Mouse (Mus musculus) thymus, adult 2 months (tissue): Measurements from ENCODE around the gene Pcsk6. TPM values are rescaled to one million over a fixed set of nuclear protein-coding genes. Genes with fewer than 3 reads are reported as not detected.

Experiments
- DNase-seq: peaks from one replicate; pipeline ENCODE4 v3.0.0; 2021
- H3K27ac ChIP-seq: fragments of 200-500 bp; 2 replicates; pipeline ENCODE4 v1.5.1; 2012; ENCODE audit warnings: low read length, control low read depth; ENCODE audit not compliant: control insufficient read depth, insufficient read depth
- H3K27me3 ChIP-seq: fragments of 200-500 bp; 2 replicates; pipeline ENCODE4 v1.6.1; 2012; ENCODE audit warnings: mild to moderate bottlenecking, low read length, moderate library complexity, mixed read lengths; ENCODE audit not compliant: control insufficient read depth, insufficient read depth
- H3K36me3 ChIP-seq: fragments of 200-500 bp; 2 replicates; pipeline ENCODE4 v1.6.1; 2012; ENCODE audit warnings: mild to moderate bottlenecking, low read length, moderate library complexity; ENCODE audit not compliant: control insufficient read depth, insufficient read depth
- H3K4me1 ChIP-seq: fragments of 200-500 bp; replicated peaks from 2 replicates; pipeline ENCODE4 v1.6.1; 2012; ENCODE audit warnings: low read length; ENCODE audit not compliant: control insufficient read depth, insufficient read depth
- H3K4me3 ChIP-seq: fragments of 200-500 bp; 2 replicates; pipeline ENCODE4 v1.5.1; 2012; ENCODE audit warnings: mild to moderate bottlenecking, low read length, control low read depth, moderate library complexity; ENCODE audit not compliant: control insufficient read depth, insufficient read depth
- CTCF ChIP-seq: fragments of 200-500 bp; IDR thresholded peaks from 2 replicates; pipeline ENCODE4 v1.5.1; 2012; ENCODE audit warnings: mild to moderate bottlenecking, control low read depth, low read length, moderate library complexity, borderline replicate concordance; ENCODE audit not compliant: control insufficient read depth, poor library complexity, insufficient read depth; ENCODE audit errors: extremely low read depth
- POLR2A ChIP-seq: fragments of 200-500 bp; IDR thresholded peaks from 2 replicates; pipeline ENCODE4 v1.6.1; 2012; ENCODE audit warnings: mild to moderate bottlenecking, low read length, control low read depth, moderate library complexity; ENCODE audit not compliant: control insufficient read depth, poor library complexity, insufficient read depth; ENCODE audit errors: extremely low read depth
- WGBS: fragments of 180-500 bp; shearing (Covaris S2); methylation state at CpG from one replicate; pipeline ENCODE4 v1.1.7; 2018; 5-methylcytosine and 5-hydroxymethylcytosine counted together
- polyA plus RNA-seq: library from polyadenylated mRNA; depleted of rRNA; stranded (reverse); fragments of >200 nt; gene quantifications from 2 replicates; pipeline ENCODE4 v1.2.3, GENCODE M21; 2012

Pcsk6 gene
- polyA plus RNA-seq, 1 experiment = 4.5 TPM

- DNase-seq = no peak
- Histone ChIP-seq H3K4me1 (no peaks in the 10 kb centered on the region), H3K36me3 (no peaks in the 10 kb centered on the region), H3K4me3 (no peak overlapping the region), H3K27ac (no peak overlapping the region), H3K27me3 (no peaks in the 10 kb centered on the region)
- TF ChIP-seq POLR2A = no peak
- no peak for TF ChIP-seq CTCF
- WGBS = 90% methylated on average over 9 of the region's 9 CpGs
Measured at GRCm38 (mm10) chr7:65879330-65879729, 17.8 kb downstream of the Pcsk6 start.

DNA sequence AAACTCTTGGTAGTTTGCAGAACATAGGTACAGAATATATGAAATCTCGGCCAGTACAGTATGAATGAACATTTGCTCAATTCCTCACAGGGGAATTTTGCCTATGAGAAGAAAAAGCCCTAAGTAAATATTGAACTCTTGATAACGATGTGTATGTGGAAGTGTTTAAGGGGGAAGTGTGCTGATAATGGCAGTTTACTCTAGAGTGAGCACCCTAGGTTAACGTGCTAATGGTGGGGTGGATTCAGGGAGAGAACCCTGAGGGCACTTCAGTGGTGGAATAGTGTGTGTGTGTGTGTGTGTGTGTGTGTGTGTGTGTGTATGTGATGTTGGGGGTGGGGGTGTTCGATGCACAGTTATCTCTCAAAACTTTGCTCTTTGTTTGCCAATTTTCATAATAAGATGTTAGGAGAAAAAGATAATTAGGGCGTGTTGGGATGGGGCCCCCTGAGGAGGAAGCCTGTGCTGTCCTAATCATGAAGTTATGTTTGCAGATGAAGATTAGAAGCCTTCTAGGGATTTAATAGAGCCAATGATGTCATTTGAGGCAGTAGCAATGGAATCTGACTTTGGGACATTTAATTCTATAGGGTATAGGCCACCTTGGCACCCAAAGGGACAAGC lies 19.2 kb downstream of the Pcsk6 start:
- Histone ChIP-seq H3K36me3 (no peaks in the 10 kb centered on the region), H3K27ac (no peak overlapping the region), H3K4me3 (no peak overlapping the region), H3K27me3 (no peaks in the 10 kb centered on the region), H3K4me1 (no peaks in the 10 kb centered on the region)
- DNase-seq = no peak
- TF ChIP-seq POLR2A (no peak), CTCF (no peak)
- 73% methylated on average over 5 of the region's 5 CpGs for WGBS

GRCm38 (mm10) chr7:65881290-65881688 lies 19.8 kb downstream of the Pcsk6 start:
- DNase-seq = no peak
- TF ChIP-seq CTCF = no peak
- TF ChIP-seq POLR2A = no peak
- Histone ChIP-seq H3K4me1 (no peaks in the 10 kb centered on the region), H3K27ac (no peak overlapping the region), H3K27me3 (no peaks in the 10 kb centered on the region), H3K36me3 (no peaks in the 10 kb centered on the region), H3K4me3 (no peak overlapping the region)
- 50% methylated on average over 12 of the region's 12 CpGs for WGBS

DNA sequence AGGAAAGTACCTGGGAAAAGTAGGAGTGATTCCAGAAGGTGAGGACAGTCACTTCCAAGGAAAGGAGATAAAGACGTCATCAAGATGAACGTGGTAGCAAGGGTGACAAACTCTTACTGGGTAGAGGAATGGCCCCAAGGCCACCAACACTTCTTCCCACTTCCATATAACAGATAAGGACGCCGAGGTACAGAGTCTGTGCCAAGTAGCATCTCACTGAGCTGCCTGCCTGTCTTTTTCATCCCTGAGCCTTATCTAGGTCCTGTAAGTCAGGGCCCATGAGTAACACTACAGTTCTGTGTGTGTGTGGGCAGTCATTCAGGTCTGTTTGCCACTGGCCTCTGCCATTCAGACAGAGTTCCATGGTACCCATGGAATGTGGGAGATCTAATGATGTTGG lies 23.4 kb downstream of the Pcsk6 start:
- Histone ChIP-seq H3K4me3 (no peak overlapping the region), H3K4me1 (no peaks in the 10 kb centered on the region), H3K36me3 (no peaks in the 10 kb centered on the region), H3K27ac (no peak overlapping the region), H3K27me3 (no peaks in the 10 kb centered on the region)
- 88% methylated on average over 4 of the region's 4 CpGs for WGBS
- no peak for TF ChIP-seq POLR2A
- no peak for TF ChIP-seq CTCF
- DNase-seq = no peak

DNA sequence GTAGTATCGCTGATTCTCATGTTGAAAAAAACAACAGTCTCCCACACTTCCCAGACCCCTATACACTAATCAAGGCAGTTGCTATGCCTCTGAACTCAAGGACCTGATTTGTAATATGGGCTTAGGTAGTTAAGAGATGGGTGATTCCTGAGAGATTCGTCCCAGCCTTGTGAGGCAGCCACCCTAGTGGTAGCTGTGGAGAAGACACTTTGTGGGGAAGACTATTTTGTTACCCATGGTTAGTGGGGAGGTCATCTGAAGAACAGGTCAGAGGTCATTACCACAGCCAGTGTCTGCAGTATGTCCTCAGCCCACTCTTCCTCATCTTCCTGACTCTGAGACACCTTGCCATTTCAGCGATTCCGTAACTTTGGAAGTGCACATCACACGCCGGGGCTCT lies 24.3 kb downstream of the Pcsk6 start:
- DNase-seq = no peak
- Histone ChIP-seq H3K27me3 (no peaks in the 10 kb centered on the region), H3K36me3 (no peaks in the 10 kb centered on the region), H3K4me3 (no peak overlapping the region), H3K4me1 (no peaks in the 10 kb centered on the region), H3K27ac (no peak overlapping the region)
- WGBS = 98% methylated on average over 6 of the region's 6 CpGs
- no peak for TF ChIP-seq CTCF
- TF ChIP-seq POLR2A = no peak

- TF ChIP-seq POLR2A = no peak
- no peak for TF ChIP-seq CTCF
- Histone ChIP-seq H3K27me3 (no peaks in the 10 kb centered on the region), H3K4me1 (no peaks in the 10 kb centered on the region), H3K27ac (no peak overlapping the region), H3K4me3 (no peak overlapping the region), H3K36me3 (no peaks in the 10 kb centered on the region)
- WGBS = 91% methylated on average over 7 of the region's 7 CpGs
- DNase-seq = no peak
Measured at GRCm38 (mm10) chr7:65891831-65892230, 30.3 kb downstream of the Pcsk6 start.
